In the genomic region with DNA sequence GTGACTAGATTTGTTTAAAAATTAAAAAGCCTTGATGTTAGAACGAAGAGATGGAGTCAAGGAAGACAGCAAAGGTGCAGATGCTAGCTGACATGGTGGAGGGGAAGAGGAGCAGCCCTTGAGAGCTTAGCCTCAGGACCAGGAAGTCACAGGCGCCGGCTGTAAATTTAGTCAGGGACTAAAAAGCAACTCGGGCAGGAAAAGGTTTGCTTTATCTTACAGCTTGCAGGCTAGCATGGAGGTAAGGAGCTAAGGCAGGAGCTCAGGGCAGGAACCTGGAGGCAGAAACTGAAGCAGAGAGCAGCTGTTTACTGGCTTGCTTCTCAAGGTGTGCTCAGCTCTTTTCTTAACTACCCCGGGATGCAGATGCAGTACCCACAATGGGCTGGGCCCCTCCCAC, we compare ENCODE assay signal across 25 mouse cellular contexts.
"Had no signal": no experiment of that assay in that cellular context is flagged by ENCODE, and none has a peak within 500 bp of the region (broad histone marks: within the 10 kb centered on the region; RNA-seq: fewer than 3 reads in every experiment).

No protein-coding gene starts in this region.

- H3K4me1 ChIP-seq: liver, embryonic 15.5 days; lung, embryonic 15.5 days had no signal

- H3K4me2 ChIP-seq: kidney, embryonic 15.5 days; limb, embryonic 13.5 days; liver, embryonic 12.5 days; liver, embryonic 15.5 days; lung, embryonic 15.5 days; midbrain, embryonic 12.5 days; midbrain, embryonic 15.5 days; neural tube, embryonic 12.5 days; neural tube, embryonic 15.5 days had no signal

- ATAC-seq: liver, embryonic 12.5 days; midbrain, embryonic 15.5 days had no signal

- H3K27me3 ChIP-seq: kidney, embryonic 15.5 days; liver, embryonic 12.5 days; liver, embryonic 15.5 days; lung, embryonic 15.5 days; midbrain, embryonic 12.5 days; midbrain, embryonic 15.5 days; neural tube, embryonic 12.5 days; neural tube, embryonic 15.5 days had no signal

- H3K9me3 ChIP-seq: limb, embryonic 13.5 days; liver, embryonic 12.5 days; liver, embryonic 15.5 days; lung, embryonic 15.5 days; midbrain, embryonic 12.5 days; midbrain, embryonic 15.5 days; neural tube, embryonic 12.5 days; neural tube, embryonic 15.5 days had no signal

- H3K4me3 ChIP-seq: kidney, embryonic 15.5 days; limb, embryonic 13.5 days; liver, embryonic 12.5 days; liver, embryonic 15.5 days; lung, embryonic 15.5 days; midbrain, embryonic 12.5 days; midbrain, embryonic 15.5 days; neural tube, embryonic 12.5 days; neural tube, embryonic 15.5 days had no signal

- H3K9ac ChIP-seq: kidney, embryonic 15.5 days; limb, embryonic 13.5 days; liver, embryonic 12.5 days; liver, embryonic 15.5 days; lung, embryonic 15.5 days; midbrain, embryonic 12.5 days; midbrain, embryonic 15.5 days; neural tube, embryonic 12.5 days; neural tube, embryonic 15.5 days had no signal

- H3K36me3 ChIP-seq: kidney, embryonic 15.5 days; limb, embryonic 13.5 days; liver, embryonic 12.5 days; liver, embryonic 15.5 days; lung, embryonic 15.5 days; midbrain, embryonic 12.5 days; midbrain, embryonic 15.5 days; neural tube, embryonic 12.5 days; neural tube, embryonic 15.5 days had no signal

- H3K27ac ChIP-seq: kidney, embryonic 15.5 days; limb, embryonic 13.5 days; liver, embryonic 12.5 days; liver, embryonic 15.5 days; lung, embryonic 15.5 days; midbrain, embryonic 12.5 days; midbrain, embryonic 15.5 days; neural tube, embryonic 12.5 days; neural tube, embryonic 15.5 days; stomach, postnatal 0 days had no signal

- DNase-seq: kidney, adult 11 months; kidney, adult 8-10 months; kidney, postnatal 10 days; kidney, postnatal 4 days; left cerebral cortex, postnatal 4 days; liver; lung, adult 18-20 months; lung, postnatal 10 days; lung, postnatal 4 days; right cerebral cortex, adult 18-20 months; right cerebral cortex, postnatal 14 days; right cerebral cortex, postnatal 4 days; thymus, adult 2 months; thymus, postnatal 14 days; thymus, postnatal 4 days had no signal
